Mouse (Mus musculus) bone marrow macrophage, adult 2 months (primary cell): ENCODE results near the gene Tlk2.

Experiments used
- CTCF ChIP-seq: IDR thresholded peaks from 2 replicates; pipeline ENCODE4 v1.5.1; 2012; ENCODE audit warnings: low read depth, mild to moderate bottlenecking, low read length, moderate library complexity
- POLR2A ChIP-seq: IDR thresholded peaks from 2 replicates; pipeline ENCODE4 v1.6.1; 2012; ENCODE audit warnings: mild to moderate bottlenecking, low read depth, low read length, borderline replicate concordance

DNA sequence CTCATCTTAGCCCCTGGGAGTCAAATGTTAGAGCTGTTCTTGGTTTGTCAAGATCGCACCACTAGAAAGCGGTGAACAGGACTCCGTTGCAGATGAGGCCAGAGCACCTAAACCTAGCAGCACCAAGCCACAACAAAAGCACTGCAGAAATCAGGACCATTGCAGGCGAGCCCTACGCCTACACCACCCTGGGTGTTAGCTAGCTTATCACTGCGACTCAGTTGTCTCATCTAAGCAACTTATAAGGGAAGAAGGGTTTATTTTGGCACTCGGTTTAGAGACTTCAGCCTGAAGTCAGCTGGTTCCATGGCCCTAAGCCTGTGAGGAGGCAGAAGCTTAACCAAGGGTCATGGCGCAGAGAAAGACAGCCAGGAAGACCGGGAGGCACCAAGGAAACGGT is 117.5 kb downstream of the Tlk2 start:
- no peak for TF ChIP-seq CTCF
- no peak for TF ChIP-seq POLR2A
